Mouse (Mus musculus) cortical plate, adult 2 months (tissue): ENCODE measurements around the gene Ctps2. TPM values are rescaled to one million over a fixed set of nuclear protein-coding genes. Genes with fewer than 3 reads are reported as not detected.

ENCODE experiments used
- H3K27ac ChIP-seq: fragments of 200-500 bp; 2 replicates; pipeline ENCODE4 v1.5.1; 2012; ENCODE audit warnings: low read length, control low read depth, inconsistent platforms; ENCODE audit not compliant: insufficient read depth
- H3K4me1 ChIP-seq: fragments of 200-500 bp; 2 replicates; pipeline ENCODE4 v1.6.1; 2011; ENCODE audit warnings: low read length; ENCODE audit not compliant: control insufficient read depth, insufficient read depth
- H3K4me3 ChIP-seq: fragments of 200-500 bp; 2 replicates; pipeline ENCODE4 v1.5.1; 2011; ENCODE audit warnings: mild to moderate bottlenecking, low read length, control low read depth; ENCODE audit not compliant: insufficient read depth
- CTCF ChIP-seq: fragments of 200-500 bp; IDR thresholded peaks from 2 replicates; pipeline ENCODE4 v1.5.1; 2011; ENCODE audit warnings: mild to moderate bottlenecking, control low read depth, low read length; ENCODE audit not compliant: insufficient read depth; ENCODE audit errors: extremely low read depth
- POLR2A ChIP-seq: fragments of 200-500 bp; IDR thresholded peaks from 2 replicates; pipeline ENCODE4 v1.6.1; 2011; ENCODE audit warnings: mild to moderate bottlenecking, low read length, control low read depth; ENCODE audit not compliant: insufficient read depth; ENCODE audit errors: extremely low read depth
- polyA plus RNA-seq: library from polyadenylated mRNA; depleted of rRNA; stranded (reverse); fragments of >200 nt; gene quantifications from 2 replicates; pipeline ENCODE4 v1.2.3, GENCODE M21; 2012; rRNA removed

Ctps2 gene
- polyA plus RNA-seq, 1 experiment, result 94.3 TPM

- Histone ChIP-seq H3K27ac (no peak within 1 kb of the TSS), H3K4me3 (no peak within 1 kb of the TSS), H3K4me1 (no peaks in the 10 kb centered on the region)
- TF ChIP-seq POLR2A, result no peak
- no peak for TF ChIP-seq CTCF
Observed at GRCm38 (mm10) chrX:162964383-162964782, 63.3 kb downstream of the Ctps2 start, which contains the start of gene S100g. TSS of gene S100g (minus strand) at chrX:162964599.

GRCm38 (mm10) chrX:162967456-162967855 lies 66.4 kb downstream of the Ctps2 start:
- no peak overlapping the region for H3K27ac ChIP-seq
- TF ChIP-seq POLR2A (no peak), CTCF (no peak)
- H3K4me3 ChIP-seq, result no peak overlapping the region
- H3K4me1 ChIP-seq, result no peaks in the 10 kb centered on the region

GRCm38 (mm10) chrX:162976194-162976593 lies 75.2 kb downstream of the Ctps2 start:
- TF ChIP-seq CTCF (no peak), POLR2A (no peak)
- Histone ChIP-seq H3K4me3 (no peak overlapping the region), H3K27ac (no peak overlapping the region), H3K4me1 (no peaks in the 10 kb centered on the region)

GRCm38 (mm10) chrX:162986876-162987495 lies 85.9 kb downstream of the Ctps2 start:
- TF ChIP-seq POLR2A (no peak), CTCF (no peak)
- Histone ChIP-seq H3K27ac (no peak overlapping the region), H3K4me1 (no peaks in the 10 kb centered on the region), H3K4me3 (no peak overlapping the region)

- no peak overlapping the region for H3K4me3 ChIP-seq
- TF ChIP-seq CTCF, result no peak
- no peak for TF ChIP-seq POLR2A
- no peaks in the 10 kb centered on the region for H3K4me1 ChIP-seq
- H3K27ac ChIP-seq, result no peak overlapping the region
Observed at GRCm38 (mm10) chrX:162991396-162991795, 90.4 kb downstream of the Ctps2 start.

- no peaks in the 10 kb centered on the region for H3K4me1 ChIP-seq
- TF ChIP-seq CTCF, result no peak
- TF ChIP-seq POLR2A, result no peak
Observed at GRCm38 (mm10) chrX:162992121-162992520, 91.1 kb downstream of the Ctps2 start.

GRCm38 (mm10) chrX:163027864-163028263 lies 126.8 kb downstream of the Ctps2 start:
- no peak overlapping the region for H3K27ac ChIP-seq
- no peaks in the 10 kb centered on the region for H3K4me1 ChIP-seq
- TF ChIP-seq POLR2A, result no peak
- no peak overlapping the region for H3K4me3 ChIP-seq

More at GRCm38 (mm10) chrX:162992121-162992520, 91.1 kb downstream of the Ctps2 start:
- Histone ChIP-seq H3K27ac (no peak overlapping the region), H3K4me3 (no peak overlapping the region)

DNA sequence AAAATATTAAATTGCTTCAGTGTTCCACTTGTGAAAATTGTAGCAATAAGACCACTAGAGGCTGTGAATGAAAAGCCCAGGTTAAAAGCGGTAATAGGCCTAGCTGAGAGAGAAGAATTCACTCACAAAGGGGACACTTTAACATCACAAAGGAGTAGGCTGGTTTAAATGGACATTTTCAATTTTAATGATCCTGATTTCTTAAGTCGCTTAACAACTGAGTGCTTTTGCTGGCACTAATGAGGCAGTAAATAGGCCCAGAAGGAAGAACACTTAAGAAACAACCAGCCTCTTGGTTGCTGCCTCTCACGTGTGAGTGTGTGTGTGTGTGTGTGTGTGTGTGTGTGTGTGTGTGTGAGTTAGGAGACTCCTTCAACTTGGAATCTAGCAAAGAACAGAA lies 137.7 kb downstream of the Ctps2 start:
- no peak overlapping the region for H3K4me3 ChIP-seq
- TF ChIP-seq POLR2A (no peak), CTCF (no peak)

DNA sequence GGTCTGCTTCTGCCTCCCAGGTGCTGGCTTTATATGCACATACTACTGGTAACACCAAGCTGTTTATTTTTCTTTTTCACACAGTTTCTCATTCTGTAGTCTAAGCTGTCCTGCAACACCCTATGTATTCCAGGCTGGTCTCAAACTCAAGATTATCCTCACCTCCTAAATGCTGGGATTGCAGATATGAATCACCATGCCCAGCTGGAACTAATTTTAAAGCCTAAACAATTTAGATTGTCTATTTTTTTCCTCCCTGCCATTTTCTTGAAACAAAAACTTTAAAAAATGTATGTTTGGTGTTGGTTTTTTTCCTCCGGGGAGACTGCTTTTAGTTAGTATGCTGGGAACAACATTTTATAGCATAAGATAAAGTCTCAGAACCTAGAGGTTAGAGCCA lies 141.7 kb downstream of the Ctps2 start:
- Histone ChIP-seq H3K27ac (no peak overlapping the region), H3K4me3 (no peak overlapping the region), H3K4me1 (no peaks in the 10 kb centered on the region)
- TF ChIP-seq CTCF (no peak), POLR2A (no peak)

More for the DNA sequence above, 137.7 kb downstream of the Ctps2 start:
- Histone ChIP-seq H3K27ac (no peak overlapping the region), H3K4me1 (no peaks in the 10 kb centered on the region)

DNA sequence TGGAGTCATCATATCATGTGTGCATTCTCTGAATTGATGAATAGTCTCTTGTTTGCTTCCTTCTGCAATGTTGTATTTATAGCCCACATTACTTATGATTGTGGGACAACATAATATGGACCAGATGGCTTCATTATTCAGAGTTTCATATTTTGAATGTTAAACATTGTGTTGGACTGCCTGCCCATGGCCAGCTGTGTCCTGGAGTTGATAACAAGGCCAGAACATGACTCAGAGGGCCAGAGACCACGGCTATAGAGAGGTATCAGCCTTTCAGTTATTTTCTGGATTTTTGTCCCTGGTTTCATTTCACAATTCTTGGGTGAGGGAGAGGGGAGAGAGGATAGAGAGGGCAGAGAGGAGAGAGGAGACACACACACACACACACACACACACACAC lies 162.9 kb downstream of the Ctps2 start:
- no peaks in the 10 kb centered on the region for H3K4me1 ChIP-seq
- H3K27ac ChIP-seq, result no peak overlapping the region
- TF ChIP-seq CTCF (no peak), POLR2A (no peak)
- H3K4me3 ChIP-seq, result no peak overlapping the region

Other genes starting within 250 kb of the Ctps2 start
- gene Rbbp7, start 140.8 kb upstream of the Ctps2 start, polyA plus RNA-seq, result 121 and 125 TPM in 2 replicates
- 15.6 and 16.0 TPM in 2 replicates for gene Txlng, start 71.8 kb upstream of the Ctps2 start, polyA plus RNA-seq
- gene Syap1, start 12.8 kb upstream of the Ctps2 start, polyA plus RNA-seq, result 24.1 and 26.0 TPM in 2 replicates
- gene S100g, start 63.4 kb downstream of the Ctps2 start, polyA plus RNA-seq, result not detected in 2 replicates